Comparison of ENCODE assay signal across 1 mouse cellular context in the genomic region with DNA sequence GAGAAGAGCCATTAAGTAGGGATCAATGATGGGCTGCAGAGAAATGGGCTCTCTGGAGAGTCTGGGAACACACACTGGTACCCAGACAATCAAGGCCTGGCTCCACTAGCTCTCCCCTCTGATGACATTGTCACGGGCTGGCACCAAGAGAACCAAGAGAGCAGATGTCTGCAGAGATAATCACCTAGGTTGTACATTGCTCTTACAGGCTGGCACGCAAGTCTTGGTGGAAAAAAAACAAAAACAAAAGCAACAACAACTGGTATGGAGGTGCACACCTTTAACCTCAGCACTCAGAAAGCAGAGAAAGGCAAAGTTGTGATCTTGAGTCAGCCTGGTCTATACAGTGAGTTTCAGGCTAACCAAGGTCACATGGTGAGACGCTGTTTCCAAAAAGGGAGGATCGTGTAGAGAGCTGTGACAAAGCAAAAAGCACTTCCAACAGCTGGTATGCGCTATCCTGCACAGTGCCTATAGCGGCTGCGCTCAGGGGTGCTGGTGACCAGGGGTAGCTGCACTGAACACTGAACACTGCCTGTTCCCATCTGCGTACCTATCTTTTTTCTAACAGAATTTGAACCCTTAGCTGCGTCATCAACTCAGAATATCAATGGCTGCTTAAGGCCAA.
TF ChIP-seq lines count a peak whose summit lies in the region.

No protein-coding gene starts in this region.

TF ChIP-seq in MEL, 35 proteins besides CTCF, POLR2A, EP300 and RAD21 (continued from another document):
- peak; percentile 93 for TF ChIP-seq USF1 (IDR thresholded peaks at IDR 0.05; ENCODE audit: low read depth, low read length)
- TF ChIP-seq JUND (IDR thresholded peaks at IDR 0.05; ENCODE audit: low read depth, low read length): no peak
- TF ChIP-seq USF2 (IDR thresholded peaks at IDR 0.05; ENCODE audit: borderline replicate concordance in 1 of 2, insufficient read depth in 1 of 2, low read depth in 1 of 2, low read length in 2 of 2): peak in 1 of 2 experiments; percentile 74; a peak in 2 of 4 replicates
- TF ChIP-seq MXI1 (IDR thresholded peaks at IDR 0.05; ENCODE audit: low read depth, low read length): peak; percentile 85
- TF ChIP-seq NELFE (IDR thresholded peaks at IDR 0.05; ENCODE audit: low read depth, low read length): peak; percentile 36; the same call in 1 of the 2 replicates
- peak; percentile 59; the same call in 1 of the 2 replicates for TF ChIP-seq TCF12 (IDR thresholded peaks at IDR 0.05; ENCODE audit: low read depth, low read length)
- TF ChIP-seq HCFC1 (IDR thresholded peaks at IDR 0.05; ENCODE audit: low read depth, low read length): no peak; the same call in 1 of the 2 replicates
- TF ChIP-seq MYB (IDR thresholded peaks at IDR 0.05; ENCODE audit: low read depth, low read length): no peak
- no peak for TF ChIP-seq POLR2AphosphoS2 (IDR thresholded peaks at IDR 0.05; ENCODE audit: low read length)
- TF ChIP-seq SIN3A (IDR thresholded peaks at IDR 0.05; ENCODE audit: low read length): peak; percentile 92
- TF ChIP-seq KAT2A (conservative IDR thresholded peaks at IDR 0.05; ENCODE audit: low read depth, low read length): no peak
- no peak for TF ChIP-seq MEF2A (IDR thresholded peaks at IDR 0.05; ENCODE audit: extremely low read depth, insufficient replicate concordance, low read depth, low read length, poor library complexity, severe bottlenecking)
- TF ChIP-seq GATA1 (IDR thresholded peaks at IDR 0.05; ENCODE audit: low read depth, low read length): peak; percentile 34; the same call in 1 of the 2 replicates
- no peak for TF ChIP-seq SMC3 (IDR thresholded peaks at IDR 0.05; ENCODE audit: low read depth, low read length)
- TF ChIP-seq ZNF384 (IDR thresholded peaks at IDR 0.05; ENCODE audit: low read depth, low read length): peak; percentile 39; the same call in 1 of the 2 replicates
- TF ChIP-seq MAFK (IDR thresholded peaks at IDR 0.05; ENCODE audit: borderline replicate concordance, low read depth, low read length): no peak
- no peak for TF ChIP-seq ZMIZ1 (IDR thresholded peaks at IDR 0.05; ENCODE audit: low read depth, low read length)
- TF ChIP-seq MYC (IDR thresholded peaks at IDR 0.05; ENCODE audit: low read depth, low read length): peak; percentile 81
- TF ChIP-seq NRF1 (IDR thresholded peaks at IDR 0.05; ENCODE audit: insufficient read depth, low read depth, low read length, poor library complexity, severe bottlenecking): peak; percentile 55; the same call in 1 of the 2 replicates
- TF ChIP-seq POLR2AphosphoS5 (IDR thresholded peaks at IDR 0.05; ENCODE audit: borderline replicate concordance, low read depth, low read length): no peak
- TF ChIP-seq TBP (IDR thresholded peaks at IDR 0.05; ENCODE audit: low read depth, low read length): peak; percentile 73
- no peak for TF ChIP-seq ELF1 (IDR thresholded peaks at IDR 0.05; ENCODE audit: low read depth, low read length)
- TF ChIP-seq CHD1 (IDR thresholded peaks at IDR 0.05; ENCODE audit: low read depth, low read length): no peak; the same call in 1 of the 2 replicates
- TF ChIP-seq CHD2 (IDR thresholded peaks at IDR 0.05; ENCODE audit: low read length): no peak
- TF ChIP-seq GABPA (IDR thresholded peaks at IDR 0.05; ENCODE audit: low read depth, low read length): peak; percentile 84
